Mouse (Mus musculus) testis, adult 2 months (tissue): Measurements from ENCODE around the gene Tbc1d24. TPM values are rescaled to one million over a fixed set of nuclear protein-coding genes. Genes with fewer than 3 reads are reported as not detected.
A peak's percentile ranks its signal among the peaks of the same experiment; 100 is the strongest.

Experiments
- H3K27ac ChIP-seq: fragments of 200-500 bp; 2 replicates; pipeline ENCODE4 v1.5.1; 2012; ENCODE audit warnings: low read depth, low read length; ENCODE audit not compliant: control insufficient read depth, insufficient read depth
- H3K27me3 ChIP-seq: fragments of 200-500 bp; 2 replicates; pipeline ENCODE4 v1.6.1; 2012; ENCODE audit warnings: mild to moderate bottlenecking, low read length, moderate library complexity; ENCODE audit not compliant: control insufficient read depth, insufficient read depth
- H3K36me3 ChIP-seq: fragments of 200-500 bp; 2 replicates; pipeline ENCODE4 v1.6.1; 2012; ENCODE audit warnings: mild to moderate bottlenecking, low read length; ENCODE audit not compliant: control insufficient read depth, insufficient read depth
- H3K4me1 ChIP-seq: fragments of 200-500 bp; 2 replicates; pipeline ENCODE4 v1.6.1; 2012; ENCODE audit warnings: low read length; ENCODE audit not compliant: control insufficient read depth, insufficient read depth
- H3K4me3 ChIP-seq: fragments of 200-500 bp; 2 replicates; pipeline ENCODE4 v1.5.1; 2012; ENCODE audit warnings: low read depth, mild to moderate bottlenecking, low read length, moderate library complexity, mixed read lengths; ENCODE audit not compliant: control insufficient read depth
- CTCF ChIP-seq: fragments of 200-500 bp; IDR thresholded peaks from 2 replicates; pipeline ENCODE4 v1.5.1; 2012; ENCODE audit warnings: low read depth, mild to moderate bottlenecking, inconsistent platforms, low read length, moderate library complexity; ENCODE audit not compliant: control insufficient read depth, insufficient read depth, insufficient replicate concordance
- POLR2A ChIP-seq: fragments of 200-500 bp; IDR thresholded peaks from 2 replicates; pipeline ENCODE4 v1.6.1; 2012; ENCODE audit warnings: low read depth, mild to moderate bottlenecking, inconsistent platforms, low read length, moderate library complexity; ENCODE audit not compliant: control insufficient read depth
- polyA plus RNA-seq: library from polyadenylated mRNA; depleted of rRNA; stranded (reverse); fragments of >200 nt; gene quantifications from 2 replicates; pipeline ENCODE4 v1.2.3, GENCODE M21; 2012; rRNA removed

The Tbc1d24 gene
- 7.0 and 9.5 TPM in 2 replicates for polyA plus RNA-seq

DNA sequence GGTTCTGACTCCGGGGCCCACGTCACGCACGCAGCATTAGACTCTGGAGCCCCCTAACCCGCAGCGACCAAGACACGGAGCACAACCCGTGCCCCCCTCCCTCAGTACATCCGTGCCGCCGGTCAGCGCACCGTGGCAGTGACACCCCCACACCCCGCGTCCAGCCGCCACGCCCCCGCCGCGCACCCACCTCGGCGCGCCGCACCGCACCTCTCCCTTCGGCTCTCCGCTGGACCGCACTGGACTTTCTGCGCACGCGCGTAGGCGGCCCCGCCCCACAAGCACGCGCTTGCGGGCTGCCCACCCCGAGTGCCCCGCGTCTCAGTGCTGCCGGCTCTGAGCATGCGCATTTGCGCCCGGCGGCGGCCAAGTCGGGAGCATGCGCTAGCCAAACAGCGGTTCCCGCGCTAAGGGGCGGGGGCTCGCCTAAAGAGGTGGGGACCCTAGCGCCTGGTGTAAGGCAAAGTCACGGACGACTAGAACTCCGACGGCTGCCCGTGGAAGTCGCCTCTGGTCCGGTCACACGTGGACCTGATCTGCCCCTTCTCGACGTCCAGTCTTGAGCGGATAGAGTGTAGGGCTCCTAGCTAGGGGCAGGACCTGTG, at the start of gene Tbc1d24:
TSS of gene Tbc1d24 (minus strand) at position 279 of the 605 bp plus-strand sequence.
- TF ChIP-seq POLR2A (no peak; the same call in none of the 2 replicates), CTCF (no peak)
- H3K36me3 ChIP-seq = no peaks in the 10 kb centered on the region
- H3K4me3 ChIP-seq = peak within 1 kb of the TSS; percentile 84
- H3K27me3 ChIP-seq = no peaks in the 10 kb centered on the region
- peaks cover 47% of the 10 kb centered on the region for H3K4me1 ChIP-seq
- H3K27ac ChIP-seq = peak within 1 kb of the TSS; percentile 15; the same call in 1 of the 2 replicates

DNA sequence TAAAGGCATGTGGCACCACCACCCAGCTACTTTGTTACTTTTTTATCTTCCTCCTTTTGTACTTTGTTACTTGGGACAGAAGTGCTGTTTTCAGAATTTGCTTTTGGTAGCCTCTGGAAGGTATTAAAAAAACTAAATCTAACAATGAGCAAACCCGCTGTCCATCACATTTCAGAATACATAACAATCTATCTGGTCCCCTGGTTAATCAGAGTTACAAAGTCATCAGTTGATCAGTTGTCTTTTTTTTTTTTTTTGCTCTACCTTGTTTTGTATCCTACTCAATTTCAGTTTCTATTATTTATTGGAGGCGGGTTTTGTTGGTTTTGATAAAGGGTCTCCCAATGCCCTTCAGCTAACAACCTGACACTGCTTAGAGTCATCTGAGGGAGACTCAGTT, 47.0 kb upstream of the Tbc1d24 start:
- H3K27me3 ChIP-seq = no peaks in the 10 kb centered on the region
- peaks cover 11% of the 10 kb centered on the region for H3K4me1 ChIP-seq
- H3K4me3 ChIP-seq = peak overlapping the region; percentile 94; the same call in 1 of the 2 replicates
- H3K27ac ChIP-seq = no peak overlapping the region
- H3K36me3 ChIP-seq = no peaks in the 10 kb centered on the region
- TF ChIP-seq CTCF = no peak
- no peak for TF ChIP-seq POLR2A

DNA sequence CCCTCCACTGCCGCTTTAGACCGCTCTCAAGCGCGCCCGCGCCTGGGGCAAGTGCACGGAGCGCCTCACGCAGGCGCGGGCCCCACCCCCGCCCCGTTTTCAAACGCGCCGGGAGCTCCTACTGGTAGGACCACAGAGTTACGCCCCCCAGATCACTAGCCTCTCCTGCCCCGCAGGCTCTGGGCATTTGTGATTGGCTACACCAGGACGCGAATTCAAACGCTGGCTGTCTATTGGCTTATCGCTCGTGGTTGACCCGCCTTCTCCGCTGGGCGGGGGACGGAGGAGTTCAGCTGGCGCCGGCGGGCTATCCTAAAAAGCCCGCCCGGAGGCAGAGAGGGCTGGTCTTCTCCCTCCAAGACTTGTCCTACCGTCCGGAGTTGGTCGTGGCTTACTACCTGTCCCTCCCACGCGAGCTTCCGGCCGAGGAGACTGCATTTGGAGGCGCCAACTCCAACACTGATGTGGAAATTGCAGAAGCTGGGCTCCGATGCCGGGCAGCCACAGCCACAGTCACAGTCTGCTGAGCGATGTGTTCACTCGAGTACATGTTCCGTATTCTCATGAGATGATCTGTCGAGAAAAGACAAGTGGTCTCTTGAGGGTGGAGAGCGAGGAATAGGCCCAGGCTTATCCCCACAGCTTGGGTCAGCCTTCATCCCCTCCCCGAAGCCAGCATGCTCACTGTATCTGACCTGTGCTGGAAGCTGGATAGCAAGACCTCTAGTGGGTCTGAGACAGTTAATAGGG, 46.1 kb upstream of the Tbc1d24 start, which contains the start of gene Ccnf:
TSS of gene Ccnf (minus strand) at position 165 of the 750 bp plus-strand sequence.
- Histone ChIP-seq H3K27me3 (no peaks in the 10 kb centered on the region), H3K36me3 (no peaks in the 10 kb centered on the region), H3K4me1 (peaks cover 11% of the 10 kb centered on the region), H3K27ac (peak within 1 kb of the TSS; percentile 55), H3K4me3 (peak within 1 kb of the TSS; percentile 94)
- TF ChIP-seq POLR2A (peak; percentile 43; the same call in 1 of the 2 replicates), CTCF (peak; percentile 21; the same call in 1 of the 2 replicates)

DNA sequence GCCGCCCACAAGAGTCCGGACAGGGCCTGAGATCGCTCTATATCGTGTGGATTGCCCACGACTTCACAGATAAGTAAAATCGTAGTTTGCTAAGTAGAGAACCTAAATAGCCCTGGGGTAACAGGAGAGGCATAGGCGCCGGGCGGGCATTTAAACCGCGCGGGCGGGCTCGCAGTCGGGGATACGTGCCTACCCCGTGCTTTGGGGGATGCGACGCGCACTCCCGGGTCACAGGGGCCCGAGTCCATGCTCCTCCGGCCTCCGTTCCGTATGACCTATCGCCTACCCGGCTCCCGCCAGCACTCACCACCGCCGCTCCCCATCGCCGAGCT, 45.6 kb upstream of the Tbc1d24 start:
- no peak overlapping the region for H3K27ac ChIP-seq
- H3K36me3 ChIP-seq = no peaks in the 10 kb centered on the region
- H3K27me3 ChIP-seq = no peaks in the 10 kb centered on the region
- H3K4me3 ChIP-seq = peak overlapping the region; percentile 94
- no peak for TF ChIP-seq CTCF
- TF ChIP-seq POLR2A = no peak; the same call in 1 of the 2 replicates
- H3K4me1 ChIP-seq = peaks cover 11% of the 10 kb centered on the region

DNA sequence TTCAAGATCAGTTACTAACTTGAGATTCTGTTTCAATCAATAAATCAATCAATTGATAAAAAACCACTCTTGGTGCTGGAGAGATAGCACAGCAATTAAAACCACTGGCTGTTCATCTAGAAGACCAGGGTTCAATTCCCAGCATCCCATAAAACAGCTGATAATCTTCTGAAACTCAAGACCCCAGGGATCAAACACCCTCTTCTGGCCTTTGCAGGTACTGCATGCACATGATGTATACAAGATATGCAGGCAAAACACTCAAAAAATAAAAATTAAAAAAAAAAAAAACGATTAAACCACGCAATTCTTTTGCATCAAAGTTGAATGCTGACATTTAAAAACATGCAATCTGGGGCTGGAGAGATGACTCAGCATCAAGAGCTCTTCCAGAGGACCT, 43.3 kb upstream of the Tbc1d24 start:
- no peak overlapping the region for H3K27ac ChIP-seq
- H3K4me3 ChIP-seq = no peak overlapping the region
- peaks cover 11% of the 10 kb centered on the region for H3K4me1 ChIP-seq
- no peaks in the 10 kb centered on the region for H3K27me3 ChIP-seq
- H3K36me3 ChIP-seq = no peaks in the 10 kb centered on the region
- TF ChIP-seq CTCF (no peak), POLR2A (no peak)

DNA sequence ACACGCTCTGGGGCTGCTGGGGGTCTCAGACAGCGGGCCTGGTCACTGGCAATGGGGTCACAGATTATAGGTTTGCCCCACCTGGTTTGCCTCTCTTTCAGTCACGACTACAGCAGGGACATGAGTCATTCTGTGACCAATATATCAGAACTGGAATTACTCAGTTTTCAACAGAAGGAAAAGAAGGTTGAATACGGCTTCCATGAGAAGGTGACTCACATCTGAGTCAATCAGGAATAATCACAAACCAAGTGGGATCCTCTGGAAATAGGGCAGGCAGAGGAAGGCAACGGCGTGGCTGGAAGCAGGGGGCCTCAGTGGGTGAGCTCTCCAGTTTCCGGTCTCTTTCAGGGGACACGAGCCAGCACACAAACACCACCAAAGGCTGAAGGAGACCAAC, 38.7 kb upstream of the Tbc1d24 start:
- Histone ChIP-seq H3K27ac (no peak overlapping the region), H3K4me1 (no peaks in the 10 kb centered on the region), H3K27me3 (no peaks in the 10 kb centered on the region), H3K36me3 (no peaks in the 10 kb centered on the region), H3K4me3 (no peak overlapping the region)
- no peak for TF ChIP-seq POLR2A
- no peak for TF ChIP-seq CTCF

DNA sequence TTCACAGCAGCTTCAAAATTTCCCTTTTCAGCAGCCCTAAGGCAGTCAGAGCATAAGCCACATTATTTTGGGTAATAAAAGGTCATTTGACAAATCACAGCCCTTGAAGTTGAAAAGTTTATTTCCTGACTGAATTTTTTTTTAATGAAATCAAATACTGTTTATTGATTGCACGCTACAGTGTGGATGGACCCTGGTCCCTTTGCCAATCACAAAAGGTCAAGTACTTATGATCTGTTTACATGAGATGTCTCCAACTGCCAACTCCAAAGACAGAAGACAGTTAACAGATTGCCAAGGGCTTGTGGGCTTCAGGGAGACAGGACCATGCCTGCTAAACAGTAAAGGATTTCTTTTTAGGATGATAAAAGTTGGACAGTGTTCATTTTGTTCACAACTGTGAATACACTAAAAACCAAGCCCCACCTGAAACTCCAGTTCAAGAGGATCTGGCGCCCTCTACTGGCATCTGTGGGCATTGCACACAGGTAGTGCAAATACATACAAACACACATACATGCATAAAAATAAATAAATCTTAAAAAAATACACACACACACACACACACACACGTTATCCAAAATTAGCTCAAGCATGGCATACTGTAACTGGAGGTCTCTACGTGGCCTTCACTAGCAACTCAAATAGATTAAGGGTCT, 38.1 kb upstream of the Tbc1d24 start:
- H3K27ac ChIP-seq = no peak overlapping the region

More for the DNA sequence above, 38.1 kb upstream of the Tbc1d24 start:
- Histone ChIP-seq H3K4me3 (no peak overlapping the region), H3K4me1 (no peaks in the 10 kb centered on the region), H3K27me3 (no peaks in the 10 kb centered on the region), H3K36me3 (no peaks in the 10 kb centered on the region)
- TF ChIP-seq POLR2A (no peak), CTCF (peak; percentile 56; the same call in 1 of the 2 replicates)
